Comparison of ENCODE assay signal across 9 mouse cellular contexts in genomic region chr5:90500714-90501113, GRCm38 (mm10). TPM values are rescaled to one million over a fixed set of nuclear protein-coding genes. Genes with fewer than 3 reads are reported as not detected.
DNase-seq lines count a peak whose midpoint lies in the region; ATAC-seq and TF ChIP-seq lines count a peak whose summit lies in the region.
"Had no signal": no experiment of that assay in that cellular context is flagged by ENCODE, and none has a peak within 500 bp of the region (broad histone marks: within the 10 kb centered on the region; RNA-seq: fewer than 3 reads in every experiment).

No protein-coding gene starts in this region.

- H3K9ac ChIP-seq in limb, embryonic 11.5 days (ENCODE audit: low read length), result no peak overlapping the region
- no peak overlapping the region for H3K9ac ChIP-seq in neural tube, embryonic 14.5 days (replicated peaks; ENCODE audit: low read depth, low read length)
- H3K9ac ChIP-seq: embryonic facial prominence, embryonic 15.5 days had no signal

- no peaks in the 10 kb centered on the region for H3K36me3 ChIP-seq in limb, embryonic 11.5 days (ENCODE audit: control insufficient read depth, insufficient read depth, low read length)
- H3K36me3 ChIP-seq in neural tube, embryonic 14.5 days (ENCODE audit: control insufficient read depth, insufficient read depth, low read length), result no peaks in the 10 kb centered on the region
- H3K36me3 ChIP-seq: embryonic facial prominence, embryonic 15.5 days had no signal

- no peaks in the 10 kb centered on the region for H3K4me1 ChIP-seq in cortical plate, adult 2 months (ENCODE audit: control insufficient read depth, insufficient read depth, low read length)
- H3K4me1 ChIP-seq in limb, embryonic 11.5 days (ENCODE audit: control insufficient read depth, insufficient read depth, low read length), result no peaks in the 10 kb centered on the region
- no peaks in the 10 kb centered on the region for H3K4me1 ChIP-seq in neural tube, embryonic 14.5 days (ENCODE audit: control insufficient read depth, insufficient read depth, low read length)
- H3K4me1 ChIP-seq: embryonic facial prominence, embryonic 15.5 days had no signal

- no peak overlapping the region for H3K27ac ChIP-seq in cortical plate, adult 2 months (ENCODE audit: insufficient read depth, low read length)
- no peak overlapping the region for H3K27ac ChIP-seq in limb, embryonic 11.5 days (replicated peaks; ENCODE audit: low read depth, low read length)
- no peak overlapping the region for H3K27ac ChIP-seq in neural tube, embryonic 14.5 days (ENCODE audit: low read depth, low read length)
- H3K27ac ChIP-seq: embryonic facial prominence, embryonic 15.5 days had no signal

- WGBS in limb, embryonic 11.5 days, result 7% methylated on average over 6 of the region's 6 CpGs
- 5% methylated on average over 6 of the region's 6 CpGs for WGBS in neural tube, embryonic 14.5 days

- peak; percentile 92 for TF ChIP-seq CTCF in cortical plate, adult 2 months (IDR thresholded peaks at IDR 0.05; ENCODE audit: extremely low read depth, insufficient read depth, low read length)

- no peaks in the 10 kb centered on the region for H3K9me3 ChIP-seq in limb, embryonic 11.5 days (ENCODE audit: control insufficient read depth, low read length)
- no peaks in the 10 kb centered on the region for H3K9me3 ChIP-seq in neural tube, embryonic 14.5 days (ENCODE audit: control insufficient read depth, low read length)
- H3K9me3 ChIP-seq: embryonic facial prominence, embryonic 15.5 days had no signal

- no peak overlapping the region for H3K4me3 ChIP-seq in cortical plate, adult 2 months (ENCODE audit: insufficient read depth, low read length)
- H3K4me3 ChIP-seq in limb, embryonic 11.5 days (ENCODE audit: low read depth, low read length), result no peak overlapping the region
- no peak overlapping the region for H3K4me3 ChIP-seq in neural tube, embryonic 14.5 days (ENCODE audit: low read depth, low read length)
- H3K4me3 ChIP-seq: embryonic facial prominence, embryonic 15.5 days had no signal

- DNase-seq in A20 (ENCODE audit: low read depth, low spot score), result peak; percentile 69
- peak; percentile 58 to 90 for DNase-seq in adrenal gland, adult (ENCODE audit: inconsistent age in 2 of 2, low spot score in 1 of 2)
- peak; percentile 7 for DNase-seq in gastrocnemius, postnatal 25 days
- DNase-seq in kidney, adult 9 months, result peak; percentile 82
- DNase-seq in limb, embryonic 11.5 days (ENCODE audit: low spot score), result peak; percentile 84
- peak; percentile 22 for DNase-seq in testis, postnatal 14 days (ENCODE audit: low spot score)

- no peak overlapping the region for H3K4me2 ChIP-seq in limb, embryonic 11.5 days (ENCODE audit: low read depth, severe bottlenecking)
- H3K4me2 ChIP-seq in neural tube, embryonic 14.5 days (ENCODE audit: low read depth, low read length), result no peak overlapping the region
- H3K4me2 ChIP-seq: embryonic facial prominence, embryonic 15.5 days had no signal

- no peak for TF ChIP-seq POLR2A in cortical plate, adult 2 months (IDR thresholded peaks at IDR 0.05; ENCODE audit: extremely low read depth, insufficient read depth, low read length)

- no peaks in the 10 kb centered on the region for H3K27me3 ChIP-seq in limb, embryonic 11.5 days (ENCODE audit: control insufficient read depth, insufficient read depth, low read length)
- H3K27me3 ChIP-seq in neural tube, embryonic 14.5 days (ENCODE audit: control insufficient read depth, insufficient read depth, low read length), result no peaks in the 10 kb centered on the region
- H3K27me3 ChIP-seq: embryonic facial prominence, embryonic 15.5 days had no signal

- no peak for ATAC-seq in limb, embryonic 11.5 days (ENCODE audit: insufficient number of reproducible peaks, low FRiP score, low TSS enrichment, low read depth)
- ATAC-seq in neural tube, embryonic 14.5 days (ENCODE audit: low read depth), result peak; percentile 87

RNA-seq across cellular contexts. Expression of gene Afp, which starts 10.2 kb away (rescaled TPM):
- polyA plus RNA-seq in cortical plate, adult 2 months (2012; rRNA removed), result 0.25 and 2.0 TPM in 2 replicates
- total RNA-seq in gastrocnemius, postnatal 25 days (2021), result not detected
- polyA plus RNA-seq in limb, embryonic 11.5 days (2014; fragmentation: Nextera tagmentation; extraction: Ambion mirVana), result 2.9 and 6.1 TPM in 2 replicates
- polyA plus RNA-seq in neural tube, embryonic 14.5 days (2014; fragmentation: Nextera tagmentation; extraction: Ambion mirVana), result 4.6 and 5.5 TPM in 2 replicates

RNA-seq across cellular contexts. Expression of gene Afm, which starts 18.0 kb away (rescaled TPM):
- polyA plus RNA-seq in cortical plate, adult 2 months (2012; rRNA removed), result not detected in 2 replicates
- not detected for total RNA-seq in gastrocnemius, postnatal 25 days (2021)
- polyA plus RNA-seq in limb, embryonic 11.5 days (2014; fragmentation: Nextera tagmentation; extraction: Ambion mirVana), result not detected in 2 replicates
- polyA plus RNA-seq in neural tube, embryonic 14.5 days (2014; fragmentation: Nextera tagmentation; extraction: Ambion mirVana), result not detected in 2 replicates
- polyA plus RNA-seq: embryonic facial prominence, embryonic 15.5 days had no signal

RNA-seq across cellular contexts. Expression of gene Alb, which starts 40.0 kb away (rescaled TPM):
- 0.19 and 1.2 TPM in 2 replicates for polyA plus RNA-seq in cortical plate, adult 2 months (2012; rRNA removed)
- 1 to 10 TPM in 1 of 2 experiments, not detected in 1; 1.5 TPM for total RNA-seq in gastrocnemius, postnatal 25 days (2021)
- polyA plus RNA-seq in limb, embryonic 11.5 days (2014; fragmentation: Nextera tagmentation; extraction: Ambion mirVana), result 0.11 and 0.93 TPM in 2 replicates
- 1.9 and 2.4 TPM in 2 replicates for polyA plus RNA-seq in neural tube, embryonic 14.5 days (2014; fragmentation: Nextera tagmentation; extraction: Ambion mirVana)

Comparison
In these comparisons a context has a peak if more than half of its experiments do, and no peak if none do; other contexts are left out.
1. DNase-seq: peak in every context shown above with its lines; median percentile 84 in limb, embryonic 11.5 days; 82 in kidney, adult 9 months; 74 in adrenal gland, adult; 69 in A20; 22 in testis, postnatal 14 days; 7 in gastrocnemius, postnatal 25 days.